Mouse (Mus musculus) left cerebral cortex, adult 18-20 months (tissue): Measurements from ENCODE around the gene Cdhr1. TPM values are rescaled to one million over a fixed set of nuclear protein-coding genes. Genes with fewer than 3 reads are reported as not detected.
A peak's percentile ranks its signal among the peaks of the same experiment; 100 is the strongest.

Experiments
- DNase-seq, 2 experiments: peaks; one replicate each; pipeline ENCODE4 v3.0.0; 2021 to 2022; ENCODE audit warnings: low spot score in 2 of 2, mixed read lengths in 1 of 2
- total RNA-seq, 2 experiments: library from RNA; stranded (reverse); gene quantifications; 2 replicates each; pipeline ENCODE4 v1.2.3; 2021

Gene Cdhr1
- total RNA-seq, 2 experiments from 2014 or later = 15.5 to 17.2 TPM

GRCm38 (mm10) chr14:37083755-37084154 is 14.4 kb downstream of the Cdhr1 start:
- no peak for DNase-seq

- DNase-seq = no peak
Observed at GRCm38 (mm10) chr14:37080724-37081123, 17.4 kb downstream of the Cdhr1 start.

GRCm38 (mm10) chr14:37068516-37068915 is 29.6 kb downstream of the Cdhr1 start:
- DNase-seq = no peak

- no peak for DNase-seq
Observed at GRCm38 (mm10) chr14:37067629-37068028, 30.5 kb downstream of the Cdhr1 start, which contains the start of gene Lrit2. Gene Lrit2, plus strand, starts transcription at chr14:37067929.

- DNase-seq = peak in 1 of 2 experiments; percentile 24
Observed at GRCm38 (mm10) chr14:37066636-37067035, 31.5 kb downstream of the Cdhr1 start.

- no peak for DNase-seq
Observed at GRCm38 (mm10) chr14:37064849-37065248, 33.3 kb downstream of the Cdhr1 start.

GRCm38 (mm10) chr14:37048914-37049410 is 49.2 kb downstream of the Cdhr1 start, which contains the start of gene Rgr:
Gene Rgr, minus strand, starts transcription at chr14:37048964.
- DNase-seq = no peak

GRCm38 (mm10) chr14:37034432-37034831 is 63.7 kb downstream of the Cdhr1 start:
- DNase-seq = no peak

GRCm38 (mm10) chr14:37033241-37033640 is 64.9 kb downstream of the Cdhr1 start:
- peak; percentile 87 to 89 for DNase-seq

- no peak for DNase-seq
Observed at GRCm38 (mm10) chr14:37032481-37033104, 65.6 kb downstream of the Cdhr1 start.

- no peak for DNase-seq
Observed at GRCm38 (mm10) chr14:37028555-37028954, 69.6 kb downstream of the Cdhr1 start.

- no peak for DNase-seq
Observed at GRCm38 (mm10) chr14:37027951-37028350, 70.2 kb downstream of the Cdhr1 start.

Other genes with a start within 250 kb of the Cdhr1 start
- 10 to 100 TPM; 85.1 to 86.8 TPM for gene Ccser2, start 129.6 kb downstream of the Cdhr1 start, total RNA-seq
- gene Rgr, start 49.4 kb downstream of the Cdhr1 start, total RNA-seq = not detected
- gene Lrit1, start 43.5 kb downstream of the Cdhr1 start, total RNA-seq = not detected
- gene Lrit2, start 30.4 kb downstream of the Cdhr1 start, total RNA-seq = not detected
- gene 2610528A11Rik, start 15.7 kb upstream of the Cdhr1 start, total RNA-seq = 1 to 10 TPM in 1 of 2 experiments, under 1 TPM in 1; 0.74 to 1.1 TPM
- gene Ghitm, start 36.9 kb upstream of the Cdhr1 start, total RNA-seq = 100 to 1,000 TPM; 446 to 487 TPM